Mouse (Mus musculus) limb, embryonic 10.5 days (tissue): ENCODE measurements around the gene 6030408B16Rik. TPM values are rescaled to one million over a fixed set of nuclear protein-coding genes. Genes with fewer than 3 reads are reported as not detected.

Experiments used
- DNase-seq: peaks from one replicate; pipeline ENCODE4 v3.0.0-alpha.2; 2017; ENCODE audit warnings: low spot score
- H3K27ac ChIP-seq: fragments of 300-500 bp; sonication (generic); 2 replicates; pipeline ENCODE4 v1.5.1; 2016; ENCODE audit warnings: mild to moderate bottlenecking
- H3K27me3 ChIP-seq: fragments of 300-500 bp; sonication (generic); 2 replicates; pipeline ENCODE4 v1.6.1; 2016; ENCODE audit warnings: low read depth, mild to moderate bottlenecking; ENCODE audit not compliant: poor library complexity, severe bottlenecking
- H3K36me3 ChIP-seq: fragments of 300-500 bp; sonication (generic); 2 replicates; pipeline ENCODE4 v1.6.1; 2016; ENCODE audit warnings: mild to moderate bottlenecking, moderate library complexity
- H3K4me1 ChIP-seq: fragments of 300-500 bp; sonication (generic); 2 replicates; pipeline ENCODE4 v1.6.1; 2016
- H3K4me3 ChIP-seq: fragments of 300-500 bp; sonication (generic); 2 replicates; pipeline ENCODE4 v1.5.1; 2016; ENCODE audit warnings: mild to moderate bottlenecking, moderate library complexity
- H3K9me3 ChIP-seq: fragments of 300-500 bp; sonication (generic); replicated peaks from 2 replicates; pipeline ENCODE4 v1.6.1; 2016; ENCODE audit warnings: mild to moderate bottlenecking
- WGBS: fragments of 180-500 bp; shearing (Covaris S2); methylation state at CpG from one replicate; pipeline ENCODE4 v1.1.7; 2016; 5-methylcytosine and 5-hydroxymethylcytosine counted together
- polyA plus RNA-seq: library from polyadenylated mRNA; unstranded; fragments of >200 nt; fragmentation: Nextera tagmentation; extraction: Ambion mirVana; gene quantifications from 2 replicates; pipeline ENCODE4 v1.2.1, GENCODE M21; 2016

The 6030408B16Rik gene
- polyA plus RNA-seq, 1 experiment from 2014 or later, result 4.1 TPM

DNA sequence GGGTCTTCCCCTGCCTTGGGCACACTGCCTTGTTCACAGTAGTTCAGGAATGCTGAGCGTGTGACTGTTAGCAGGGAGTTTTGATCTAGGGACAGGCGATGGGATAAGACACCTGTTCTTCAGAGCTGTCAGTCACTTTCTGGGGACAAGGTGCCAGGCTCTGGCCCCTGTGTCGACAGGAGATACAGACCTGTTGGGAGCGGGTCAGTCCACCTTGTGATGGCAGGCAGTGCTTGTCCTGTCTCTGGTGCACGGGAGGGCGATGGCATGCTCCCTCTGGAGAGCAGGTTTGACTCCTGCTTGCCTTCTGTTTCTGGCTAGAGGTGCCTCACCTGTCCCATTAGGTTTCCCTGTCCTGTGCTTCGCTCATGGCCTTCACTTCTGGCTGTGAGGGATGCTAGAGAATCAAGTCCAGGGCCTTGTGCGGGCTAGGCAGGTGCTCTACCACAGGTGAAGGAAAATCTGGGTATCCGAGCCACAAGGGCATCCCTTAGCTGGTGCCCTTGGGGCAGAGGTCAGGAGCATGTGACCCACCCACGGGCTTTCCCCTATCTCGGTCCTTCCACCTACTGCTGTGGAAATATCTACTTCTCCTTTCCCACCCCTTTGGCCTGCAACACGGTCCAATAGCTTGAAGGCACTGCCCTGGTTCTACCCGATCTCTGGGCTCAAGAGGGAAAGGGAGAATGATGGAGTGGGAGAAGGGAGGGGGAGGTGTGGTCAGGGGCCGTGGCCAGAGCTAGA is 36.4 kb upstream of the 6030408B16Rik start:
- no peak overlapping the region for H3K27ac ChIP-seq
- peaks cover 52% of the 10 kb centered on the region for H3K4me1 ChIP-seq

DNA sequence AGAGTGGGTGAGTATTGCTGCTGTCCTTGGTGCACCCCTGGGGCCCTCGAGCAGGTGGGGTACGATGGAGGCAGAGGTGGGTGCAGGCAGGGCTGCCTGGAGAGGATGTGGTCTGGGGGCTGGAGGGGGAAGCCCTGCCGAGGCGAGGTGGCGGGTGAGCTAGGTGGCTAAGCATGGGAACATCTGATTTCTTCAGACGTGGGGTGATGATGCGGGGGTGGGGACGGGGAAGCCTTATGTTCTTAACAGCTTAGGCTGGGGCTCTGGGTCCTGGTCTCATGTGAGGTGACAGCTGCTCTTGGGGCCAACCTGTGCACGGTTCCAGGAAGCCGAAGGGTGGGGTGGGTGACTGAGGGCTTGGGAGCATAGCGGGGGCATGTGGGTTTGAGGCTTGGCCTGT is 34.6 kb upstream of the 6030408B16Rik start:
- no peak overlapping the region for H3K27ac ChIP-seq

More for the DNA sequence above, 36.4 kb upstream of the 6030408B16Rik start:
- H3K27me3 ChIP-seq, result peaks cover 8% of the 10 kb centered on the region
- no peaks in the 10 kb centered on the region for H3K36me3 ChIP-seq
- 0 out of 2 replicates have a peak overlapping the region, but pooled peaks have one; percentile 0 for H3K4me3 ChIP-seq
- no peaks in the 10 kb centered on the region for H3K9me3 ChIP-seq
- WGBS, result 74% methylated on average over 14 of the region's 14 CpGs
- DNase-seq, result no peak

DNA sequence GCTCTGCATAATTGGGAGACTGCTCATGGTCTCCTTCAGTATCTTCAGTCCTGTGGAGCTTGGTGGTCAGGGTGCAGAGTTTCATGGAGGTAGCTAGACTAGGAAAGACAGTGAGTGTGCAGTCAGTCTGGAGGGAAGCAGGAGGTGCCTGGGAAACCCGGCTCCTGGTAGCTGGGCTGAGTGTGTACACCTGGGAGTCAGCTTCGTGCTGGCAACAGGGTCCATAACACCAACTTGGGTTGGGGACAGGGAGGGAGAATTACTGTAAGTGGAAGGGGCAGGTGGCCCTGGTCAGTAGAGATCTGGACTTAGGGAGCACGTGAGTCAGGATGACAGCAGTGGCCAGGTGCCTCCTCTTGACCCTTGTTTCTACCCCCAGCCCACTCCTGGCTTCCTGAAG is 33.1 kb upstream of the 6030408B16Rik start:
- 82% methylated on average over 3 of the region's 3 CpGs for WGBS
- DNase-seq, result no peak
- H3K36me3 ChIP-seq, result 0 out of 2 replicates have a peak, but pooled peaks cover 3% of the 10 kb centered on the region
- no peaks in the 10 kb centered on the region for H3K9me3 ChIP-seq
- peaks cover 44% of the 10 kb centered on the region for H3K4me1 ChIP-seq
- H3K4me3 ChIP-seq, result no peak overlapping the region
- peaks cover 12% of the 10 kb centered on the region for H3K27me3 ChIP-seq
- no peak overlapping the region for H3K27ac ChIP-seq

More for the DNA sequence above, 34.6 kb upstream of the 6030408B16Rik start:
- no peak for DNase-seq
- WGBS, result 83% methylated on average over 11 of the region's 11 CpGs
- peaks cover 8% of the 10 kb centered on the region for H3K27me3 ChIP-seq
- H3K4me1 ChIP-seq, result peaks cover 59% of the 10 kb centered on the region
- no peaks in the 10 kb centered on the region for H3K9me3 ChIP-seq
- no peak overlapping the region for H3K4me3 ChIP-seq
- H3K36me3 ChIP-seq, result 0 out of 2 replicates have a peak, but pooled peaks cover 1% of the 10 kb centered on the region

DNA sequence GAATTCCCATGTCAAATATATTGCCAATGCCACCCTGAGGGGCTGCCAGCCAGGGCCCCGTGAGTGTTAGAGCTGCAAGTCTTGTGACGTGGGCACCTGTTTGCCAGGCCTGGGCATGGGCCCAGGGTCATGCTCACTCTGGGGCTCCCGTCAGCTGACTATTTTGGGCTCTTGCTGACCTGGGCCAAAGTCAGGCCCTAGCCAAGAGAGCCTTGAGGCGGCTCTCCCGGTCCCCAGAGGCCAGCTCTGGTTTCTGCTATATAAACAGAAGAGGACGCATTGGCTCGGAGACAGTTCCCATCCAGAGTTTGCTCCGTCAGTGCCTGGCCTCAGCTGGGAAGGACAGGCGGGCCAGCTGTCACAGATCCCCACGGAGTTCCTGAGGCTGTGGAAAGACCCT is 32.6 kb upstream of the 6030408B16Rik start:
- Histone ChIP-seq H3K9me3 (no peaks in the 10 kb centered on the region), H3K27ac (peak overlapping the region; percentile 54; the same call in 1 of the 2 replicates), H3K36me3 (0 out of 2 replicates have a peak, but pooled peaks cover 3% of the 10 kb centered on the region), H3K4me1 (peaks cover 44% of the 10 kb centered on the region), H3K27me3 (peaks cover 15% of the 10 kb centered on the region), H3K4me3 (no peak overlapping the region)
- DNase-seq, result no peak
- 69% methylated on average over 10 of the region's 10 CpGs for WGBS

DNA sequence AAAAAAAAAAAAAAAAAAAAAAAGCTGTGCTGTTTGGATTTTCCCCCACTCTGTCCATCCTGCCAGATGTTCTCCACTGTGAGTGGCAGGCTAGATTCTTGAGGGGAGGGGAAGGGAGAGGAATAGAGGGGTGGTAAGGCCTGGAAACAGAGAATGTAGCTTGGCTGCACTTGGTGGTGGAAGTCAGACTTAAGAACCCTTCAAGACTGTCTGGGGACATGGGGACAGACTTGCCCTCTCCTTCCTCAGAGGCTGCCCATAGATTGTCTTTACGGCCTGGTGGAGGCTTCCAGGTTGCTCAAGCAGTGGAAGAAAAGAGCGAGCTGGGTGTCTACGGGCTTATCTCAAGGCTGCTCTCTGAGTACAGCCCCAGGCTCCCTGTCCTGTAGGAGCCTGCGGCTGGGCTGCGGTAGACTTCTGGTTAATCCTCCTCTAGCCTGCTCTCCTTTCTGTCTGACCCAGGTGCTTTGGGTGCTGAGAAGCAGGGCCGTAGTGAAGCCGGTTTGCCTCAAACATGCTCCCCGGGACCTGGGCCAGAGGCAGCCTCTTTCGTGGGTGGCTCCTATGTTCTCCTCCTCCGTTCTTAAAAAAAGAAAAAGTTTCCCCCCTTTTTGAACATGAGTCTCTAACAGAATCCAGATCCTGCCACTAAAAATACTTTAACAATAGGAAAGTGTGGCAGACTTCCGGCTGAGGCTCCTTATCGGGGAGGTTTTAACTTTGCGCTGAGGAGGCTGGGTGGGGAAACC is 32.0 kb upstream of the 6030408B16Rik start:
- Histone ChIP-seq H3K4me1 (peaks cover 47% of the 10 kb centered on the region), H3K36me3 (0 out of 2 replicates have a peak, but pooled peaks cover 3% of the 10 kb centered on the region), H3K27me3 (peaks cover 22% of the 10 kb centered on the region), H3K4me3 (no peak overlapping the region), H3K9me3 (no peaks in the 10 kb centered on the region), H3K27ac (peak overlapping the region; percentile 76)
- WGBS, result 74% methylated on average over 13 of the region's 13 CpGs
- no peak for DNase-seq

DNA sequence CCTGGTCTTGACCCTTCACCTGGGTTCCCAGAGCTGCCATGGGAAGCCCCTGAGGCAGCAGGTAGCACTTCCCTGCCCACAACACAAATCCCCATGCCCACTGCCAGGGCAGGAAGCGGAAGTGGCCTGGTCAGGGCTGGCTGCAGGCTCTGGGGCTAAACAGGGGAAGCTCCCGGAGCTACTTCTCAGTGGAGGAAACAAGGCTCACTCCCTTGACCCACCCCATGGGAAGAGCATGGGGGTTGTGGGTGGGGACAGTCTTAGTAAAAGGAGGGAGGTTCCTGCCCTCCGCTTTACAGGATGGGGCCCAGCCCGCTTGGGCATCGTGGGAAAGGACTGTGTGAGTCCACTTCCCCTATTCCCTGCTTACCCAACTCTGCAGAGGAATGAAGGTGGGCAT is 30.5 kb upstream of the 6030408B16Rik start:
- DNase-seq, result no peak
- peaks cover 35% of the 10 kb centered on the region for H3K27me3 ChIP-seq
- 0 out of 2 replicates have a peak overlapping the region, but pooled peaks have one; percentile 4 for H3K27ac ChIP-seq
- 68% methylated on average over 5 of the region's 5 CpGs for WGBS
- no peak overlapping the region for H3K4me3 ChIP-seq
- H3K9me3 ChIP-seq, result no peaks in the 10 kb centered on the region
- H3K36me3 ChIP-seq, result 0 out of 2 replicates have a peak, but pooled peaks cover 3% of the 10 kb centered on the region
- peaks cover 50% of the 10 kb centered on the region for H3K4me1 ChIP-seq

DNA sequence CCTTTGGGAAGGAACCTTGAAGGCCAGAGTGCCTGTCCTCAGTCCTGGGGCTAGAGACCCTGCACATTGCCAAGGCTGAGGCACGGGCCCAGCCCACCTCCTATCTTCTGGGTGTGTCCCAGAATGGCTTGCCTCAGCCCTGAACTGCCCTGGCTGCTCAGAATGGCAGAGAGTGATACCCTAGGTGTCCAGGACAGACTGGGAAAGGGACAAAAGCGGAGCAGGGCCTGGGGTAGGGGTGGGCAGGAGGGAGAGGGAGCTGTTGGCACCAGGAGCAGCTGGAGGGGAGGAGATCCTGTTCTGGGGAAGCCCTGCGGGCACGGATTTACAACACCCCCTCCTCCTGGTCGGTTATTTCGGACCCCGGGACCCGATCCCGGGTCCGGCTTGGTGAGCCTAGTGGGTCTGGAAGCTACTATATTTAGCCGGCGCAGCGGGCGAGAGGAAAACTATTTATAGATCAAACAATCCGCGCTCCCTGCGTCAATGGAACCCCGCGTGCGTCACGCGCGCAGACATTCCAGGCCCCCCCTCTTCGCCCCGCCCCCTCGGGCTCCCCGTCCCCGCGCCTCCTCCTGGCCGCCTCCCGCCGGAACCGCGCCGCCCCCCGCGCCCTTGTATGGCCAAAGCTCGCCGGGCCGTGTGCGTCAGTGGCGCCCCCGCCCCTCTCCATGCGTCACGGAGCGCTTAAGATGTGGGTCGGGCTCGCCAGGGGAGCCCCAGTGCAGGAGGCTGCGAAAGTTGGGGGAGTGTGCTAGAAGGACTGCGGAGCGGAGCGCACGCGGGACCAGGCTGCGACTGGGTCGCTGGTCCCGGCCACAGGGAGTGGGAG is 26.7 kb upstream of the 6030408B16Rik start:
- Histone ChIP-seq H3K36me3 (peaks cover 18% of the 10 kb centered on the region), H3K9me3 (no peaks in the 10 kb centered on the region), H3K4me3 (peak overlapping the region; percentile 65), H3K27me3 (peaks cover 59% of the 10 kb centered on the region), H3K4me1 (peaks cover 45% of the 10 kb centered on the region), H3K27ac (peak overlapping the region; percentile 82)
- peak; percentile 91 for DNase-seq
- 1% methylated on average over 57 of the region's 57 CpGs for WGBS

DNA sequence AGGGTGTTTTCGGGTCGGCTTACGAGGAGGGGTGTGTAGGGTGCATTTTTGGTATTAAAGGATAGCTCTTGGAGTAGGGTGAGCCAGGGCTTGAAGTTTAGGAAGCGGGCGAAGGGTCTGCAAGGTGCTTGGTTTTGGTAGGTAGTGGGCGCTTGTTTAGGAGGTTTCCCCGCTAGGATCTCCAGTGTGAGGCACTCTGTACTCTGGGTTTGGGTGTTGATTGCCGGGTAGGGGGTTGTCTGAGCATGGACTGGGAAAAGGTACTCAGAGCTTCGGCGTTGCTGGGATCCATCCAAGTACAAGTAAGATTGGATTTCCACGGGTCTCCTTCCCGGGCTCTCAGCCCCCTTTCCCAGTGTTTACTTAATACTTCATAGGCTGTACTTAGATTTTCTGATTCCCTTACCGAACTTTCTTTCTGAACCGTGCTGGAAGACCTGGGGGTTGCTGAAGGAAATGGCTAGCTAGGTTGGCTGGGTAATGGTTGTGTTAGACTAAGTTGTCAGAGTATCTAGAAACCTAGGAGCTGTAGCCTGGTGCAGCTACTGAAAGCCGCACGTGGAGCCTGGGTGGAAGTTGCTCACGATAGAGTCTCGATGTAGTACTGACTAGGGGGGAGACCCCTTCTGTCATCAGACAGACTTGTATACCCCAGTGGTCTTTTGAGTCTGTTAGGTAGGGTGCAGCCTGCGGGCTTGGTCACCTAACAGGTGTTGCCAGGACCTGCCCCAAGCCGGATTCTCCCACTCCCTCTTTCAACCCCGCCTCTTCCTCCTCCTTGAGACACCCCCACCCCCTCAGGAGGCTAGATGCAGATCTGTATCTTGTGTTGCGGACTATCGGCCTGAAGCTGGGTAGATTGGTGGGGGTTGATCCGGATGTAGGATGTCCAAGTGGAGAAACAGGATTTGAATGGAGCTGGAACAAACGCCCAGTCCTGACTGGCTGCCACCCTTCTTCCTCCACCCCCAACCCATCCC is 25.7 kb upstream of the 6030408B16Rik start:
- peaks cover 28% of the 10 kb centered on the region for H3K36me3 ChIP-seq
- H3K4me1 ChIP-seq, result peaks cover 36% of the 10 kb centered on the region
- peak overlapping the region; percentile 82 for H3K27ac ChIP-seq
- H3K9me3 ChIP-seq, result no peaks in the 10 kb centered on the region
- H3K27me3 ChIP-seq, result peaks cover 59% of the 10 kb centered on the region
- DNase-seq, result no peak
- 6% methylated on average over 25 of the region's 25 CpGs for WGBS
- peak overlapping the region; percentile 65 for H3K4me3 ChIP-seq

DNA sequence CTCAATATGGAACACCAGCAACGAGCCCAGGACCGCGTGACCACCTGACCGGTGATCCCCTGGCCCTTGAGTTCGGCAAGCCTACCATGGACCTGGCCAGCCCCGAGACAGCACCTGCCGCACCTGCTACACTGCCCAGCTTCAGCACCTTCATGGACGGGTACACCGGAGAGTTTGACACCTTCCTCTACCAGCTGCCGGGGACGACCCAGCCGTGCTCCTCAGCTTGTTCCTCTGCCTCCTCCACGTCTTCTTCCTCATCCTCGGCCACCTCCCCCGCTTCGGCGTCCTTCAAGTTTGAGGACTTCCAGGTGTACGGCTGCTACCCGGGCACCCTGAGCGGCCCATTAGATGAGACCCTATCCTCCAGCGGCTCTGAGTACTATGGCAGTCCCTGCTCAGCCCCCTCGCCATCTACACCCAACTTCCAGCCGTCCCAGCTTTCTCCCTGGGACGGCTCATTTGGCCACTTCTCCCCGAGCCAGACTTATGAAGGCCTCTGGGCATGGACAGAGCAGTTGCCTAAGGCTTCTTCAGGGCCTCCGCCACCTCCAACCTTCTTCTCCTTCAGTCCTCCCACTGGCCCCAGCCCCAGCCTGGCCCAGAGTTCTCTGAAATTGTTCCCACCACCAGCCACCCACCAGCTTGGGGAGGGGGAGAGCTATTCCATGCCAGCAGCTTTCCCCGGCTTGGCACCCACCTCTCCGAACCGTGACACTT is 22.8 kb upstream of the 6030408B16Rik start:
- peaks cover 45% of the 10 kb centered on the region for H3K27me3 ChIP-seq
- H3K4me3 ChIP-seq, result no peak overlapping the region
- H3K27ac ChIP-seq, result no peak overlapping the region
- H3K36me3 ChIP-seq, result peaks cover 45% of the 10 kb centered on the region
- peaks cover 33% of the 10 kb centered on the region for H3K4me1 ChIP-seq
- no peak for DNase-seq
- no peaks in the 10 kb centered on the region for H3K9me3 ChIP-seq
- WGBS, result 90% methylated on average over 29 of the region's 29 CpGs

DNA sequence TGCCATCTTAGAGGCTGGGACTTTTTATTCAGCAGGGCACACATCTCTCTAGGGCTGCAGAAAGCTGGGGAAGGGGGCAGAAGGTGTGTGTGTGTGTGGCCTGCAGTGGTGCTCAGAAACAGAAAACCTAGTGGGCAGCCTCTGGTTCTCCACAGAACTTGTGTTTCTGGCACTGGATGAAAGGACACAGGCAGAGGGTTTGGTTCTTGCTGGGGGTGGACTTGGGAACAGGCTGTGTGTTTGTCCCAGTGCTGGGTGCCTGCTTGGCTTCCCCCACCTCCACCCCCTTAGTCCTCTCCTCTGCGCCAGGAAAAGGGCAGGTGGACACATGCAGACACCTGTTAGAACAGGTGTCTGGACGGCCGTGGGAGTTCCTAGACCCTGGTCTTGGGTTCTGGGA is 21.9 kb upstream of the 6030408B16Rik start:
- Histone ChIP-seq H3K27ac (no peak overlapping the region; the same call in 1 of the 2 replicates), H3K4me3 (no peak overlapping the region), H3K27me3 (peaks cover 37% of the 10 kb centered on the region), H3K36me3 (peaks cover 45% of the 10 kb centered on the region), H3K9me3 (no peaks in the 10 kb centered on the region), H3K4me1 (peaks cover 25% of the 10 kb centered on the region)
- 86% methylated on average over 3 of the region's 3 CpGs for WGBS
- DNase-seq, result no peak

DNA sequence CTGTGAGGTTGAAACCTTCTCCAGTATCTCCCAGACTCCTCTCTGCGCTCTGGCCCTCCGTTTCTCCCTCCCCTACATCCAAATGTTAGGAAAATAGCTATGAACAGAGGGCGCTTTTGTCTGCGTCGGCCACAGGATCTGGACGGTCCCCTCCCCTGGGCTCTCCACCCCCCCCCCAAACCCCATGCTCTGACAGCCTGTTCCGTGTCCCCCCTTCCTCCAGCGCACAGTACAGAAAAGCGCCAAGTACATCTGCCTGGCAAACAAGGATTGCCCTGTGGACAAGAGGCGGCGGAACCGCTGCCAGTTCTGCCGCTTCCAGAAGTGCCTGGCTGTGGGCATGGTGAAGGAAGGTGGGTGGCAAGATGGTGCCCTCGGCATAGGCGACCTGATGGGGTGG is 21.5 kb upstream of the 6030408B16Rik start:
- peaks cover 45% of the 10 kb centered on the region for H3K36me3 ChIP-seq

More for the DNA sequence above, 21.5 kb upstream of the 6030408B16Rik start:
- peaks cover 21% of the 10 kb centered on the region for H3K4me1 ChIP-seq
- no peak overlapping the region for H3K4me3 ChIP-seq
- no peak overlapping the region; the same call in 1 of the 2 replicates for H3K27ac ChIP-seq
- peaks cover 34% of the 10 kb centered on the region for H3K27me3 ChIP-seq
- H3K9me3 ChIP-seq, result no peaks in the 10 kb centered on the region
- no peak for DNase-seq
- 90% methylated on average over 15 of the region's 15 CpGs for whole genome bisulfite sequencing
